Mouse (Mus musculus) heart, postnatal 25 days (tissue): ENCODE results near the gene Meaf6. TPM values are rescaled to one million over a fixed set of nuclear protein-coding genes. Genes with fewer than 3 reads are reported as not detected.

Experiments
- DNase-seq: peaks from one replicate; pipeline ENCODE4 v3.0.0; 2022; ENCODE audit warnings: low spot score
- intact Hi-C: fragments of 180-260 bp; cut with DNase I; formaldehyde crosslinking; loops from one replicate; pipeline ENCODE4 v1.15.1; 2025
- total RNA-seq, 2 experiments: library from RNA; stranded (reverse); gene quantifications; 2 replicates each; pipeline ENCODE4 v1.2.3; 2021

Gene Meaf6
- total RNA-seq, 2 experiments from 2014 or later, result 21.1 to 22.0 TPM

- intact Hi-C loops, result no loop called here
- DNase-seq, result no peak
Observed at GRCm38 (mm10) chr4:125135076-125135855, 50.3 kb downstream of the Meaf6 start.

- intact Hi-C loops, result no loop called here
- no peak for DNase-seq
Observed at GRCm38 (mm10) chr4:125136303-125136888, 51.5 kb downstream of the Meaf6 start.

GRCm38 (mm10) chr4:125138321-125138720, 53.4 kb downstream of the Meaf6 start:
- intact Hi-C loops, result no loop called here
- DNase-seq, result no peak

- intact Hi-C loops, result no loop called here
- DNase-seq, result no peak
Observed at GRCm38 (mm10) chr4:125144211-125144610, 59.3 kb downstream of the Meaf6 start.

GRCm38 (mm10) chr4:125144627-125145026, 59.7 kb downstream of the Meaf6 start:
- intact Hi-C loops, result no loop called here
- no peak for DNase-seq

GRCm38 (mm10) chr4:125145213-125145612, 60.3 kb downstream of the Meaf6 start:
- no peak for DNase-seq
- intact Hi-C loops, result no loop called here

- DNase-seq, result no peak
- intact Hi-C loops, result no loop called here
Observed at GRCm38 (mm10) chr4:125147970-125148369, 63.0 kb downstream of the Meaf6 start.

GRCm38 (mm10) chr4:125149460-125149859, 64.5 kb downstream of the Meaf6 start:
- no peak for DNase-seq
- intact Hi-C loops, result no loop called here

GRCm38 (mm10) chr4:125152469-125152868, 67.5 kb downstream of the Meaf6 start:
- no peak for DNase-seq
- intact Hi-C loops, result no loop called here

GRCm38 (mm10) chr4:125153659-125154241, 68.8 kb downstream of the Meaf6 start:
- DNase-seq, result no peak
- intact Hi-C loops, result no loop called here

GRCm38 (mm10) chr4:125155646-125156045, 70.7 kb downstream of the Meaf6 start:
- no peak for DNase-seq
- intact Hi-C loops, result loop anchor here (5.0 kb wide), 1 partner anchor 43 kb away; no protein-coding TSS in a partner anchor

- intact Hi-C loops, result loop anchor here (5.0 kb wide), 1 partner anchor 45 kb away; no protein-coding TSS in a partner anchor
- DNase-seq, result no peak
Observed at GRCm38 (mm10) chr4:125157322-125157721, 72.4 kb downstream of the Meaf6 start.

- no peak for DNase-seq
- intact Hi-C loops, result loop anchor here (5.0 kb wide), 1 partner anchor 46 kb away; no protein-coding TSS in a partner anchor
Observed at GRCm38 (mm10) chr4:125158081-125158480, 73.1 kb downstream of the Meaf6 start.

GRCm38 (mm10) chr4:125158581-125159317, 73.8 kb downstream of the Meaf6 start:
- intact Hi-C loops, result loop anchor here (5.0 kb wide), 1 partner anchor 46 kb away; no protein-coding TSS in a partner anchor
- DNase-seq, result no peak

- intact Hi-C loops, result loop anchor here (1.0 to 10.0 kb wide), 2 partner anchors 684 to 802 kb away; no protein-coding TSS in a partner anchor
- peak; percentile 50 for DNase-seq
Observed at GRCm38 (mm10) chr4:125160320-125160950, 75.5 kb downstream of the Meaf6 start.

- no peak for DNase-seq
- intact Hi-C loops, result loop anchor here (1.0 to 10.0 kb wide), 2 partner anchors 684 to 801 kb away; no protein-coding TSS in a partner anchor
Observed at GRCm38 (mm10) chr4:125160951-125161331, 76.0 kb downstream of the Meaf6 start.

GRCm38 (mm10) chr4:125161392-125161791, 76.5 kb downstream of the Meaf6 start:
- intact Hi-C loops, result loop anchor here (10.0 kb wide), 1 partner anchor 683 kb away; no protein-coding TSS in a partner anchor
- DNase-seq, result no peak

GRCm38 (mm10) chr4:125162701-125163100, 77.8 kb downstream of the Meaf6 start:
- no peak for DNase-seq
- intact Hi-C loops, result loop anchor here (10.0 kb wide), 1 partner anchor 682 kb away; no protein-coding TSS in a partner anchor
